Mouse (Mus musculus) gastrocnemius, adult 18-20 months (tissue): ENCODE measurements at regions not wholly inside any gene's neighbourhood (a gene's known extent, or its start where the extent isn't known, plus 50 kb on each side); places are given as distances from the start of the nearest gene placed in this dataset.

ENCODE experiments used
- DNase-seq: peaks from one replicate; pipeline ENCODE4 v3.0.0; 2021; ENCODE audit warnings: low spot score

DNA sequence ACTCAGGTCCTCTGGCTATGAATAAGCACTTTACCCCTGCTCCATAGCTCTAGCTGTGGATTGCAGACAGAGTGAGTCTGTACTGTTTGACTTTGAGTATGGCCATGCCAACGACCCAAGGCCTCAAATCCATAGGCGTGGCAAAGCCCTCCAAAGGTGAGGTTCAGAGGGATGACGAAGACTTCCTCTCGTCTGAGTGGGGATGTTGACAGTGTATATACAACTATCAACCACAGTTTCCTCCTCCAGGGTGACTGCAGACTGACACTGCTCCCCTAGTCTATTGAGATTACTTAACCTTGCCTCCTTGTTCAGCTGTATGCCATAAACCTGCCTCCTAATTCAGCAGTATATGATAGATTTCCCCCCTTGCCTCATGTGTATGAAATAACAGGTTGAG, 80.7 kb upstream of the Tle4 start:
- DNase-seq, result no peak

DNA sequence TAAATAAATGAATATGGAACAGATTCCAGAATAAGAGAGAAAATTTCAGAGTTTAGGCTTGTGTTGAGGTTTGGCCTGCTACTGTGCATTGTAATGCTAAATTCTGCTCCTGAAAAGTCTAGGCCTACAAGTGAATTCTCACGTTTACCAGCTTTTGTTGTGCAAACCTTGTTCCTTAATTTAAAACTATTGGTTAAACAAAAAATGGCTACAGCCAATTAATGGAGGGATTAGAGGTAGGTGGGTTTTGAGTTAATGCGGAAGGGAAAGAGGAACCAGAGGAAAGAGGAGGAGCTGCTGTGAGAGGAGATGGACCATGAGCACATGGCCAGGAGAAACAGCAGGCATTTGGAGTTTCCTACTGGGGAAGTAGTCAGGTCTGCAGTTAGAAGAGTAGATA, 79.1 kb upstream of the Tle4 start:
- no peak for DNase-seq

DNA sequence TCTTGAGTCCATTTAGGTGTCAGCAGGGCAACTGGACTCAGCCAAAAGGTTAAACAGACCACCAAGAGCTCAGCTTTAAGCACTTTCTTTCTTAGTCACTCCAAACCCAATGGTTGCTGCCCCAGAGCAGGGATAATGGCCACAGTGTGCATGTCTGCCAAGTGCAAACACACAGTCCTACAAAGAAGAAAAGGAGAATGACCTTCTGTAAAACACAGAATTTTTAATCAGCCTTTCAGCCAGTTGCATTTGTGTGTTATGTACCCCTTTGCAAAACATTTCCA, 72.9 kb upstream of the Tle4 start:
- no peak for DNase-seq

DNA sequence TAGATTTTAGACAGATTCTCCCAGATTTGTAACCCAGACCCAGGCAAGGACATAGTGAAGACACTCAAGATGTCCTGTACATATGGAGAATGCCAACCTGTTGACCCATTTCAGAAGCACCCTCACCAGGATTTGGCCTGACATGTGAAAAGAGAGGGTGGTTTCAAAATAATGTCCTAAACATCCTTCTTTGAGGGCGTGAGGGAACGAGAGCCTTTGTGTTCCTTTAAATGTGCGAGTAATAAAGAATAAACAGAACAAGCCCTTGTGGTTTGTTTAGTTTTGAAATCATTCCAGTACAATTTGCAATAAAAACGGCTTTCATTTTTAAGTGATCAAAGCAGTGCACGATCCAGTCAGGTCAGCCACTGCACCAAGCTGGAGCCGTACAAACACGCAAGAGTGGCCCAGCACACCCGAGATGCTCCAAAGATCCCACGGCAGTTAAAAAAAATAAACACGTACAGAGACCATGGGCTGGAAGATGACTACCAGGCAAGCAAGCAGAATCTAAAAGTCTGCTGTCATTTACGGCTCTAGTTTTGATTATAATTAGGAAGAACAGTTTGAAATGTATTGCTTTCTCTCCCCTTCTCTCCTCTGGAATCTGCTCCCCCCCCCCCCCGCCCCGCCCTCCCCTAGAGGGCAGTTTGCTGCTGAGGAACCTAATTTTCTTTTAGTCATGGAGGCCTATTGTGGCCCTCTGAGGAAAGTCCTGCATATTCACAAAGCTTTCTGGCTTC, 72.4 kb upstream of the Tle4 start:
- DNase-seq, result no peak

DNA sequence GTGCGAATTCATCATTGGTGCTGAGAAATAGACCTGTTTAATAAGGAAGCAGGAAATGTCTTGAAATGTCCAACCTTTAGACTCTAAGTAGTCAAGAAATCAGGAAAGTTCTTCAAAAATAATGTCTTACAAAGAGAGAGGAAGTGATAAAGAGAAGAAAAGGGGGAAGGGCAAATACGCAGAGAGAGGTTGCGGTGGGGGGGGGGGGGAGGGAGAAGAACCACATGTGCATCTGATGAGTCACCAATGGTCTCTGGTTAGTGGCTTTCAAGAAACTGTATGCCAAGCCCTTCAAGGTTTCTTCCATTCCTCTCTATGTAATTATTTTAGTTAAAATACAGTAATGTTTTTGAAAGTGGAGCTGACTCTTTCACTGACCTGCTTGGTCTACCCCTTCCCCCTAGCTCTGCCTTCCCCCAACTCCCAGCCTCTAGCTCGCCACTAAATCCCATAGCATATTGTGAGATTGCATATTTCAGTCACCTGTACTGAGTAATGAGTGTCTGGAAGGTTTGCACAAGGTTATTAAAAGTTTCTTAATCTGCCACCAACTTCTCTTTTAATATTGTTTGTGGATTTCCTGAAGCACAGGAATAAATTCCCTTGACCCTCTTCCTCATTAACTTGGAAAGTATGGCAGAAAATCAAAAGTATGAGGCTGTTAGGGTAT, 70.8 kb upstream of the Tle4 start:
- no peak for DNase-seq

DNA sequence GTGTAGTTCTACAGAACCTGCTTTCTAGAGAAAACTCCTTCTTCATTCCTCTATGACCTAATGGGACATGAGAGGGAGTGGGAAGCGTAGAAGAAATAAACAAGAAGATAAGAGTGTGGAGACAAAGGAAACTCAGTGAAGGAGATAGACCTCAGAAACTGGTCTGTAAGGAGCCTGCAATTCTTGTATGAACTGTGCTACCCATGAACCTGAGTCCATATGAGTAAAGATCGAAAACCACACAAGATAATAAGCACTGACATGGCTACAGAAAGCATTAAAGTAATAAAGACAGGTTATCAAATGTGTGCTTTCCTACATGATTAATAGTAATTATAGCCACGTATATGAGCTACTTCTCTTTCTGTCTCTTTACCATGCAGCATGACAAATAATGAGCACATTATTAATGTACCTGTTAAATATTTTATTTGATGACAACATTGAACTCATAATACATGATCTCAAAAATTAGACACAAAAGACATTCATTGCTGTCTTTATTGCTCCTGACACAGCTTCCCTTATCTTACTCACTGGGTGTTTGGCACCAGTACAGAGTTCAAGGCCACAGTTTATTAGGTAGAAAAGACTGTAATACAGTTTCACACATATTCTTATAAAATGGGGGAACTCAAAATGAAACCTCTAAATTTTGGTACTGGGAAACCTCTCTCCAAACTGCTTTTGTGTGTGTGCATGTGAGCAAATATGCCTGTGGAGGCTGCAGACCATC, 67.0 kb upstream of the Tle4 start:
- no peak for DNase-seq

DNA sequence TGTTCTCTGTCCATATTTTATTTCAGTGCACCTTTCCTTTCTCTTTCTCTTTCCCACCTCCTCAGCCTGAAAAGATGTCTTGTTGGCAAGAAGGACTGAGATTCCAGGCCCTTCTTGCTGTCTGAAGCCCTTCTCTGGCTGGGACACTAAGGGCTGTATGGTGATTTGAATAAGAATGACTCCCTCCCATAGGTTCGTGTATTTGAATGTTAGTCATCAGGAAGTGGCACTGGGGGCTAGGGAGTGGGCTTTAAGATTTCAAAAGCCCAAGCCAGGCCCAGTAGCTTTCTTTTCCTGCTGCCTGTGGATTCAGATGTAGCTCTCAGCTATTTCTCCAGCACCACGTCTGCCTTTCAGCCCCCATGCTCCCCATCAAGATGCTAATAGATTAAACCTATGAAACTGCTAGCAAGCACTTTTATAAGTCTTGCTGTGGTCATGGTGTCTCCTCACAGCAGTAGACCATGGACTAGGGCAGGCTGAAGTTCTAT, 66.3 kb upstream of the Tle4 start:
- no peak for DNase-seq

DNA sequence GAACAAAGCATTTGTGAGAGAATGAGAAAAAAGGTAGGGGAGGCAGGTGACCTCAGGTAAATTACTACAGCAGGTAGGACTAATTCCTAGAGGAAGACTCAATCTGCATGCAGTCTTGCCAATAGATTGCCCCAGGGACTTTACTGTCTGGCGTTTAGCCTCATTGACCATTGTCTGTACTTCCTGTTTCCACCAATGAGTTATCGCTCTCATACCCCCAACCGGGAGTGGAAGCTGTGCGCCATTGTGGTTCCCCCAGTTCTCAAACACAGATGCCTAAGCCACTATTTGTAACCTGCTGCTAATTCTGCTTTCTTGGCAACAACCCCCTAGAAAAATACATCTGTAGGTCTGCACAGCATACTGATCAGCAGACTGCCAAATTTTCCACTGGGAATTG, 65.5 kb upstream of the Tle4 start:
- DNase-seq, result no peak

DNA sequence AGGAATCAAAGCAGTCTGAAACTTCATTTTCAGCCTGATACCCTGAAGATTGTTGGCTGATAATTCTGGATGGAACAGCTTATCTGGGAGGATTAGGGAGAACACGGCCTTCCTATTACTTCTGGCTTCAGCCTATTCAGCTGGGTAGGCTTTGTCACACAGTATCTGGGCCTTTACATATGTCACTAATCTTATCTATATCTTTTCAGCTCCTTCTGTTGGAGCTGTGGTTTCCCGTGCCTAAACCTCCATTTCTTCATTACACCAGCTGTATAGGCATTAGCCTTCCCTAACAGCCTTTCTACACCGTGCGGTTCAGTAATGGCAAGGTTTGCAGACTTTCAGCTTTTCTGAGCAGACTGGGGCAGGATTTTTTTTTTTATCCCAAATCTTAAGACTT, 61.9 kb upstream of the Tle4 start:
- no peak for DNase-seq

DNA sequence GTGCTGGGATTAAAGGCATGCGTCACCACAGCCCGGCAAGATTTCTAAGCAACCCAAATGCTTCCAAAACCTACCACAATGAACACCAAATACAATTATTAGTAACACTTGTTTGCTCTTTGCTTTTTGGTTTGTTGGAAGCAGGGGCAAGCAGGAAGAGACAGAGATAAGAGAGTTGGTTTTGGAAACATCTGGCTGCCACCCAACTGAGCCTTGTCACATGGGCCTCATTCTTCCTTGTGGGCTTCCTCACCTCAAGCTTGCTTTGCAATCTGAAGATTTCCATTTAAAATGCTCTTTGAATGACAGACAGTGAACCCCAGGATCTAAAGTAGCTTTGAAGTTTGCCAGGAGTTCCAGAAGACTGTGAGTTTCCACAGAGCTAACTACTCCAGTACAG, 60.6 kb upstream of the Tle4 start:
- DNase-seq, result no peak

DNA sequence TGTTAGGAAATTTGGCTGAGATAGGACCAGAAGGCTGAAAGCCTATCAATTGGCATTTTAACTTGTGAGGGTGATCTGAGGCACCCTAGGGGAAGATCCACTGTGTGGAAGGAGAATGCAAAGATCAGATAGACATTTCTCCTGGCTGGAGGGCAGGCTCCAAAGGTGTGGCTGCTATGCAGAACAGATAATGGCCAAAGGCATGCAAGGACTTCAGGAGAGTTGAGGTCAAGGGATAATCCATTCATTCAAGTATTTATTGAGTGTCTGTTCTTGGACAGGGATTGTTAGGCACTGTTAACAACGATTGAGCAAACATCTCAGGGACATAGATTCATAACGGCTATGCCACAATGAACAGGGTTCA, 58.2 kb upstream of the Tle4 start:
- DNase-seq, result no peak

DNA sequence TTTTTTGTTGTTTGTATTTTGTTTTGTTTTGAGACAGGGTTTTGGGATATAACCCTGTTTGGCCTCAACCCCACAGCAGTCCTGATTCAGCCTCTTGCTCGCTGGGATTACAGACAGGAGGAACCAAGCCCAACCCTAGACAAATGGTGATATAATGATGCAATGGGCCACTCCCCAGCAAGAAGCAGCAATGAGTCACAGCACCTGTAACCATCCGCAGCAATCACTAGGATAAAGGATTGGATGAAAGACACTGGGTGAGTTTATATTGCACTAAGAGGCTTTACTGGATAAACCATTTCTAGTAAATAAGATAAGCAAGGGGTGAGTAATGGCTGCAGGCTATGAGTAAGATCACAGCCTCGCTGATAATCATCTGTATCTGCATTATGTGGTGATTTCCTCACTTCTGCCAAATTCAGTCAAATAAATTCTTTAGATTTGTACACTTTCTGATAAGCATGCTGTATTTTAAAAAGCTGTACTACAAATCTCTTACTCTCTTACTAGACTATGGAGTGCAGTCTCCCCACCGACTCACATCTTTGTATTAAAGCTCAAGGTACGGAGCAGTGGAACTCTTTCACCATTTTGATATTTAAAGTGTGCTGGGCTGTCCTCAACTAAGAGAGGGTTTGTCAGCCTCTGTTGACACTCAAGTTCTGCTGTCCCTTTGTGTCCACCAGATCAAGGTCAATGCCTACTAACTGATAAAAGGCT, 57.6 kb upstream of the Tle4 start:
- DNase-seq, result no peak
